Mouse (Mus musculus) kidney, postnatal 10 days (tissue): ENCODE measurements at regions not wholly inside any gene's neighbourhood (a gene's known extent, or its start where the extent isn't known, plus 50 kb on each side); places are given as distances from the start of the nearest gene placed in this dataset.

Experiments
- DNase-seq: peaks from one replicate; pipeline ENCODE4 v3.0.0; 2021; ENCODE audit warnings: mixed read lengths

- DNase-seq = no peak
Measured at GRCm38 (mm10) chr7:125034196-125034595, 410.3 kb upstream of the Kdm8 start.

- DNase-seq = no peak
Measured at GRCm38 (mm10) chr7:125036098-125036991, 408.1 kb upstream of the Kdm8 start.

- DNase-seq = peak; percentile 9
Measured at GRCm38 (mm10) chr7:125038840-125039239, 405.6 kb upstream of the Kdm8 start.

DNA sequence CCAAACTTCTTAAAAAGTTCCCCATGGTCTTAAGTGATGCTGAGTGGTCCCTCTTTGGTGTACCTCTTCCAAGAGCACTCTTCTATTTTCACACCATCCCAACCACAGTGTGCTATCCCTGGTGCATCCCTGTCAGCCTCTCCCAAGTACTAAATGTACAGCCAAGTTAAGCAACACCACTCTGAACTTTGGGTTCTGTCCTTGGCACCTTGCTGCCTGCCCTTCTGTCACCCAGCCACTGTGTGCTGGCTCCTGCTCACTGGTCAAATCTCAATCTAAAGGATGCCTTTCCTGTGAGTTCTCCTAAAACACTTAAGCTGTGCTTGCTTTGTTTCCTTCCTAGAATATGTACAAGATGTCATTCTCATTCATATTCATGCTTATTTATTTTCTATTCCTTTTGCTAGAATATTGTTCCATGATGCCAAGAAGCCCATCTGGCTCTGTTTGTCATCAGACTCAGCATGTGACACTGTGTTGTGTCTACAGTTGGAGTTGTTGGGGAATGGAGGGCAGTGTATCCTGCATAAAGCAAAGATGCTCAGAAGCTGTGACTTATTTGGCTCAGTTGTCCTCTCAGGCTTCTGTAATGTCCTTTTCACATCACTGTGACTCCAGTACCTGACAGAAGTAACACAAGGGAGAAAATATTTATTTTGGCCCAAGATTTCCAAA is 388.4 kb upstream of the Kdm8 start:
- DNase-seq = no peak

- no peak for DNase-seq
Measured at GRCm38 (mm10) chr7:125102464-125102863, 342.0 kb upstream of the Kdm8 start.

DNA sequence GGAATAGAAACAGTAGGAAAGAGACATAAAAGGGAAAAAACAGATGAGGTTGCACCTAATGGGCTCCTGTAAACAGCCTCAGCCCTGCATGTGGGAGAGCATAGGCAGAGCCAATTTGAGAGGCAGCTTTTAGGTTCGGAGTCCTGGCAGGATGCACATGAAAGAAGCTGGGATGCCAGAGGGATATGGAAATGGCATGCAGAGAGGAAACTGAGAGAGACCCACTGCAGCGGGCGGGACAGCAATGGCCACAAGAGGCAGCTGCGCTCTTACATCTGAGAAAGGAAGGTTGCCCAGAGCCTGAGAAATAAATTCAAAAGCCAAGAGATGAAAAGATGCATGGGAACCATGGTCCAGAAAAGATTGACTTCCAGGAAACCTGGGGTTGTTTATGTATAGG is 340.5 kb upstream of the Kdm8 start:
- DNase-seq = no peak

DNA sequence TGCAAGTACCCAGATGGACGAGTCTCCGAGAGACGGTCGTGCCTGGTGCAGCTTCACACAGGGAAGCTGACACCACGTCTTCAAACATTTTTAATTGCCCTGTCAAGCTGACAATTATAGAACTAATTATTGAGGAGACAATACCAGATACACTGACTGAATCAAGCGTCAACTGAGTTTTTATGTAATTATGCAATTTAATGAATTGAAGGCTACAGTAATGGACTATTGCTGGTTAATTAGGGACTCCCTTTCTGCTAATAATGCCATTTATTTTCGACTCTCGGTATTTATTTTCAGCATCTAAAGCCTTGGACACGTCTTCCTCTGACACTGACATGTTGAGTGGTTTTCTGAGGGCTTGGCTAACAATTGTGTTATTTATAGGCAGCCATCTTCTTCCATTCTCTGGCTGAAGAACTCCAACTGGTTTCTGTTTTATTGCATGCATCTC is 331.6 kb upstream of the Kdm8 start:
- no peak for DNase-seq

DNA sequence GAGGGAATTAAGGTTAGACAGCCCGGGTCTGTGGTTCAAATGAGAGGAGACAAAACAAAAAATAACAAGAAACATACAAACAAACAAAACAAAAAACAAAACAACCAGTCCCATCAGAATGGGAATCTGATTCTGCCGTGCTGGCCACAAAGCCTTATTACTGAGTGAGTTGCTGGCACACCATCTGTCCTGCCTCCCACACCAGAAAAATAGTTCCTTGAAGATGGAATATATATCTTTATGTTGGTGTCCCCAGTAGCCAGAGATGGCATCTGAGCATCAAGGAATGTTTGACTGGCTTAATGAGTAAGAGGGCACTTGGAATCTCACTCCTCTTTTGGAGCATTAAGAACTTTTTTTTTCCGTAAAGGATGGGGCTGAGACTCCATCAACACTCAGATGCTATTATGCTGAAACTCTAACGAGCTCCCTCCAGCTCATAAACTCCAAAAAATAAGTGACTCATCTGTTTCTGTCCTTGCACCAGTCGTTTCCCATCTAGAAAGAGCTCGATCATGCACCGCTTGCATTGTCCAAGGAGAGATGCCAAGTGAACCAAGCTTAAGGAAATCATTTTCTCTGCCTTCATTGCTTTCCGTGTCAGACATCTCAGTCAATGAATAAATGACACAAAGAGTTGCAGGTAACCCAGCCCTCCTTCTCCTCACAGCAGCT is 329.0 kb upstream of the Kdm8 start:
- DNase-seq = no peak

DNA sequence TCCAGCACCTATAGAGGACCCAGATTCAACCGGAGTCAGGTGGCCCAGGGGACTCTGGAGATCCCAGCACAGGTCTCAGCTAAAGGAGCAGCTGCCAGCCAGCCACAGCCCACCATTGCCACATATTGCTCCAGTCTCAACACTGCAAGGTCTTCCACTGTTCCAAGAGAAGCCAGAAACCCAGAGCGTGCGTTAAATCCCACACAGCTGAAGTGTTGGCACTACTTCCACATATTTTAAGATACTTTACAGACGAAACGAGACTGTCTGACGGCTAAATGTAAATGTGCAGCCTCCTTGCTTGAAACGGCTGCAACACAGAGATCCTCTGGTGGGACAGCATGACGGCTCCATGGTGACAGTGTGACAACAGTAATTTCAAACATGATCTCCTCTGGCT is 327.3 kb upstream of the Kdm8 start:
- DNase-seq = no peak

DNA sequence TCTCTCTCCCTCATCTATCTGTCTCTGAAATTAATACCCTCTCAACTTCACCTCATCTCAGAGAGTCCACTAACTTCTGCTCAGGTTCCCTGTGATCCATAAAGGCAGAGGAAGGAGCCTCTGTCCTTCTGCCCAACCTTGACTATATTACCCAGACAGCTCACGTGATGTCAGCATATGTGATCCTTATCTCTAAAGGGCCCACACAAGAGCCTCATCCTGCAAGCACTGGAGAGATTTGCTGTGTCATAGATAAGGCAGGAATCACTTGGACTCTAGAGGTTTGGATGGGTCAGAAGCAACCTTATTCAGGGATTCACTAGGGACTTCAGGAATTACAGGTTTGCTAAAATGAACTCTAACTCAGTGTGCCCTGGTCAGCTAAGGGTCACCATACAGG is 315.3 kb upstream of the Kdm8 start:
- DNase-seq = no peak

DNA sequence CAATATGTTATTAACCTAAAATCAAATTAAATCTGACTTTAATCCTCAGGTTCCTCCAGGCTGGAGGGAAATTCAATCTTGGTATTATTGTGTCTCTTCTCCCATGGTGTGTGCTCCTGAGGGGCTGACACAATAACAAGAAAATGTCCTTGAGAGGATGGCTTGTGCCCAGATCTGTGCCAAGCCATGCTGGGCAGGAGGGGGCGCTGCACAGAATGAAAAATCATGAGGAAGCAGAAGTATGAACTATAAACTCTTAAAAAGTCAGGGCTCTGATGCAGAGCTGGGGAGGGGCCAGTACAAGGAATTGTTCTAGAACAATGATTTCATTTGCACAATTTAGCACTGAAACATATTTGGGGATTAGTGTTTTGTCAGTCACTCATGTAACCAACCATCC is 312.5 kb upstream of the Kdm8 start:
- DNase-seq = no peak

GRCm38 (mm10) chr7:125138607-125139006 is 305.9 kb upstream of the Kdm8 start:
- DNase-seq = no peak

GRCm38 (mm10) chr7:125139196-125139595 is 305.3 kb upstream of the Kdm8 start:
- DNase-seq = no peak

GRCm38 (mm10) chr7:125140854-125141253 is 303.6 kb upstream of the Kdm8 start:
- DNase-seq = no peak

- peak; percentile 46 for DNase-seq
Measured at GRCm38 (mm10) chr7:125141864-125142263, 302.6 kb upstream of the Kdm8 start.

DNA sequence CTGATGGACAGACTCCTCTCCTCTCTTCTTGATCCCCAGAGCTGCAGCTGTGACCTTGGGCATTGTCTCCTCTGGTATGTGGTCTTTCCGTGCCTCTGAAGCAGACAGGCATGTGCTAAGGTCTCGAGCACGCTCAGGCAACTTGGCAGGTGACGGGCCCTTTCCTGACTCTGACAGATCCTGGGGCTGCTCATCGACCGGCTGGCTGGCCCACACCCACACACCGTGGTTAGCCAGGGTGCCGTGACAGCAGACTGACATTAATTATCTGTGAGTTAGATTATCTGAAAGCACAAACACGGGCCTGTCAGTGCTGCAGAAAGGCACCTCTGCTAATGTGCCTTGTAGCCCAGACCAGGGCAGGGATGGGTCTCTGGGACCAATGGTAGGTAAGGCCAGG is 298.5 kb upstream of the Kdm8 start:
- no peak for DNase-seq

GRCm38 (mm10) chr7:125149151-125149550 is 295.3 kb upstream of the Kdm8 start:
- no peak for DNase-seq

DNA sequence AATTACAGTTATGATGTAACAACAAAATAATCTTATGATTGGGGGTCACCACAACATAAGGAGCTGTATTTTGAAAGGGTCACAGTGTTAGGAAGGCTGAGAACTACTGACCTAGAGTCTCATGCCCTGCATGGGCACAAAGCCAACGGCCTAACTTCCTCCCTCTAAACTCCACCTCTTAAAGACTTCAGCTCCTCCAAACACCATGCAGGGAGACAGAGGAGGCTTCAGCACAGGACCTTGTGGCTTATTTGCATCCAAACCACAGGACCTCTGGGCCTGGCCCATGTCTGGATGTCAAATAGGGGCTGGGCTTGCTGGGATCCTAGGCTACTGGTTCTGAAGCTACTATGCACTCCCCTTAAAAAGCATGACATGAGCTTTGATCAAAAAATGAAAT is 294.7 kb upstream of the Kdm8 start:
- DNase-seq = peak; percentile 18

GRCm38 (mm10) chr7:125152281-125152680 is 292.2 kb upstream of the Kdm8 start:
- DNase-seq = no peak

DNA sequence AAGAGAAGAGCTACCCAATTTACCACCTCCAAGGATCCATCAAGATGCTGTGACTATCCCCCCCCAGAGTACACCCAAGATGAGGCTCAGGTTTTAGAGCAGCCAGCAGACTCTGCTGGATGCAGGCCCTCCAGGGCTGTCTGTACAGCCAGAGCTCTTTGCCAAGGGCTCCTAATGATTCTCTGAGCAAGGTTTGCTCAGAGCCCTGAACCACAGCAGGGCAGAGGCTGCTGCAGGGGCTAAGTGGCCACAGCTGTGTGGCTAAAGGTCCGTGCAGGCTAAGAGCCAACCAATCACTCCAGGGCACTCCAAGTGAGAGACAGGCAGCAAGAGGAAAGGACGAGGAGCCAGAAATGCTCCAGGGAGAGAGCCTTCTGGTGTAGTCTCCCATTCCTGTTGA is 289.2 kb upstream of the Kdm8 start:
- no peak for DNase-seq

DNA sequence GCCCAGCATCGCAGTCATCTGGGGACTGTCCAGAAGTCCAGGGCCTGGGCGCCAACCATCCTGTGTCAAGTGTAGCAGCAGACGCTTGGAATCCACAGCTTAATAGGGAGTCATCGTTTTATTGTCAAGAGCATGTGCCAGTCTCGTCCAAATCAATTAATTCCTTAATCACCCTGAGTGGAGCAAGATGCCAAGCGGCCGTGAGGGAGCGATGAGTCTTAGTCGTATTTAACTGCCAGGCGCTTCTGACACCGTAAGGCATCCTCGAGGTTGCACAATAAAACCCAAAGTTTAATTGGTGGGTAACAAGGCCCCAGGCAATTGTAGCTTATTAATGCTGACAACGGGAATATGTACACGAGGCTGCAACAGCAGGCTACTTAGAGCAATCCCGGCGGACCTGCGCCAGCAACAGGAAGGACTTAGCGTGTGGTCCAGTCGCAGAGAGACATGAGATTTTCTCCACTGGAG is 277.6 kb upstream of the Kdm8 start:
- DNase-seq = no peak

DNA sequence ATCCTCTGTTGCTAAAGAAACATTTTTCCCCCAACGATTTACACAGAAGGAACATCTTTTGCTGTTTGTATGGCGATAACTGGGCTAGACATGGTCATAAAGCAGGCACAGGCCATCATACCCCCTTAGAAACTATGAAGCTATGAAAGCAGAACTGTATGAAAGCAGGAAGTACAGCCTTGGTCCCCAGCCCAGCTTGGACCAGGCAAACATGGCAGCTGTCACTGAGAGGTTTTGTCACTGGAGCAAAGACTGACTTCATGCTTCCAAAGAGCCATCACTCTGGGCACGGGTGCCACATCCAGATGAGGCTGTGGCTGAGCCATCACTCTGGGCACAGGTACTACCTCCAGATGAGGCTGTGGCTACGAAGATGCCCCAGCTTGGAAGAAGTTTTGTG is 276.8 kb upstream of the Kdm8 start:
- DNase-seq = no peak

DNA sequence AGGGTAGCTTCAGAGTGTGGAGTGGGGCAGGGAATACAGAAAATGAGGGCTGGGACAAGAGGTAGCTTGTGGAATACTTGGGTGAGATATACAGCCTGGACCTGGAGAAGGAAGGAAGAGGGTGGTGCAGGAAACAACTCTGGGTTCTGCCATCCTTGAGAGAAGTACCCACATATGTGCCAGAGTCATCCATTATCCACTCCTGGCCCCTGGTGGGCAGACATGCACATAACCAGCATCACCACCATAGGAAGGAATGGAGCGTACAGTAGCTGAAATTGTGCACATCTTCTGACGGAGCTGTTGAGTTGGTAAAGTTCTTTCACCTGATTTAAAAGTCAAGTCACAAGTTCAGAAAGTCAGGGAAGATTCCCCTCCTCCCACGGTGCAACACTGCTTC is 262.9 kb upstream of the Kdm8 start:
- DNase-seq = peak; percentile 45

DNA sequence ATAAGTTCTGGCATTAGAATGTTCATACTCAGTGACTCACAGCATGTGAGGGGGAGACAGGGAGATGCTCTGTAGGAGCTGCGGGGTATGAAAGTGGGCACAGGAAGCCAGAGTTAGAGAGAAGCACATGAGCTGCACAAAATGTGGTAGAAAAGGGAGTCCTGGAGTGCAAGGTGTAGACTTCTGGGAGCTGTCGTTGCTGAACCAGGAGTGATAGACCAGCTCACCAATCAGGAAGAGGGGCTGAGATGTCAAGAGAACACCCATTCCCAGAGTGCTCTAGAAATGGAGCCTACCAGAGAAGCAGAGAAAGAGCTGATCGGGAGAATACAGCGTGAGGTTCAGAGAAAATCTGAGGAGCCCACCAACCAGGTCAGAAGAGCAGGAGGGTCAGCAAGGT is 262.2 kb upstream of the Kdm8 start:
- DNase-seq = no peak
